Mouse (Mus musculus) heart, postnatal 0 days (tissue): ENCODE data around the gene Dennd6b. TPM values are rescaled to one million over a fixed set of nuclear protein-coding genes. Genes with fewer than 3 reads are reported as not detected.

Source experiments
- ATAC-seq: fragments of 200-750 bp; cut with Nextera tagmentation; 2 replicates; pipeline ENCODE4 v1.8.0; 2017; ENCODE audit warnings: low read depth, moderate number of reproducible peaks, moderate library complexity; ENCODE audit not compliant: insufficient read depth
- DNase-seq: peaks from one replicate; pipeline ENCODE4 v3.0.0-alpha.2; 2016; ENCODE audit warnings: low spot score
- H3K27ac ChIP-seq: fragments of 300-500 bp; sonication (generic); 2 replicates; pipeline ENCODE4 v1.5.1; 2014; ENCODE audit warnings: low read depth, mild to moderate bottlenecking
- H3K27me3 ChIP-seq: fragments of 300-500 bp; sonication (generic); 2 replicates; pipeline ENCODE4 v1.6.1; 2014; ENCODE audit warnings: low read length, mixed read lengths; ENCODE audit not compliant: control insufficient read depth, insufficient read depth
- H3K36me3 ChIP-seq: fragments of 300-500 bp; sonication (generic); replicated peaks from 2 replicates; pipeline ENCODE4 v1.6.1; 2014; ENCODE audit warnings: low read length, mixed read lengths; ENCODE audit not compliant: control insufficient read depth, insufficient read depth
- H3K4me1 ChIP-seq: fragments of 300-500 bp; sonication (generic); 2 replicates; pipeline ENCODE4 v1.6.1; 2014; ENCODE audit warnings: antibody characterized with exemption; ENCODE audit not compliant: control insufficient read depth, insufficient read depth
- H3K4me2 ChIP-seq: fragments of 300-500 bp; sonication (generic); 2 replicates; pipeline ENCODE4 v1.6.1; 2014; ENCODE audit warnings: low read depth, mild to moderate bottlenecking, low read length, moderate library complexity
- H3K4me3 ChIP-seq: fragments of 300-500 bp; sonication (generic); 2 replicates; pipeline ENCODE4 v1.5.1; 2014; ENCODE audit warnings: low read depth, low read length
- H3K9ac ChIP-seq: fragments of 300-500 bp; sonication (generic); replicated peaks from 2 replicates; pipeline ENCODE4 v1.6.1; 2014; ENCODE audit warnings: low read depth, low read length, mixed read lengths
- H3K9me3 ChIP-seq: fragments of 300-500 bp; sonication (generic); replicated peaks from 2 replicates; pipeline ENCODE4 v1.6.1; 2016; ENCODE audit warnings: low read length; ENCODE audit not compliant: control insufficient read depth
- CTCF ChIP-seq: IDR thresholded peaks from 2 replicates; pipeline ENCODE4 v1.5.1; 2016; ENCODE audit warnings: antibody characterized with exemption, control low read depth, low read depth
- EP300 ChIP-seq: IDR thresholded peaks from 2 replicates; pipeline ENCODE4 v1.6.1; 2016; ENCODE audit warnings: antibody characterized with exemption, low read depth
- WGBS: fragments of 180-500 bp; shearing (Covaris S2); extraction: QIAGEN DNeasy Blood & Tissue Kit; methylation state at CpG from one replicate; pipeline ENCODE4 v1.1.7; 2014; 5-methylcytosine and 5-hydroxymethylcytosine counted together
- polyA plus RNA-seq: library from polyadenylated mRNA; unstranded; fragments of >200 nt; fragmentation: Nextera tagmentation; extraction: Ambion mirVana; gene quantifications from 2 replicates; pipeline ENCODE4 v1.2.1, GENCODE M21; 2015
- total RNA-seq: library from RNA; depleted of rRNA; stranded (reverse); fragments of >200 nt; gene quantifications from 2 replicates; pipeline ENCODE4 v1.2.3, GENCODE M21; 2014; ENCODE audit warnings: low replicate concordance

Dennd6b gene
- total and polyA plus RNA-seq, 2 experiments from 2014 or later = 14.5 to 15.2 TPM

DNA sequence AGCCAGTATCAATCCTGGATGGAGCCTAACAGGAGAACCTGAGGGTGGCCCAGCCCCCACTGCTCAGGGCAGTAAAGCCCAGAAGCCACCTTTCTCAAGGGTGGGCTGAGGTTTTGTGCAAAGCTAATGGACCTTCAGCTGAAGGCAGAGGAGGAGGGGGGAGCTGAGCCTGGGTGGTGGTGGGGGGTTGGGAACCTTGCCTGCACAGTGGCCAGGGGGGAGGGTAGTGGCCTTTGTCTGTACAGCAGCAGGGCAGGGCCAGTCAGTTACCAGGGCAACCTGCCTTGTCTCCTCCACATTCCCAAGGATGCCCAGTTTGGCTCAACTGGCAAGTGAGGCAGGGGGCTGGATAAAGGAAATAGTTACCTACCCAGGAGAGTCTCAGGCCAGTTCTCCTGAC, 44.0 kb downstream of the Dennd6b start:
- no peaks in the 10 kb centered on the region for H3K9me3 ChIP-seq
- no peak overlapping the region for H3K27ac ChIP-seq
- H3K4me3 ChIP-seq = no peak overlapping the region
- H3K4me1 ChIP-seq = peaks cover 8% of the 10 kb centered on the region; the same call in 1 of the 2 replicates
- H3K36me3 ChIP-seq = peaks cover 35% of the 10 kb centered on the region
- DNase-seq (no peak), ATAC-seq (no peak)
- TF ChIP-seq CTCF = no peak
- TF ChIP-seq EP300 = no peak
- no peak overlapping the region for H3K9ac ChIP-seq
- H3K4me2 ChIP-seq = no peak overlapping the region
- peaks cover 25% of the 10 kb centered on the region for H3K27me3 ChIP-seq

DNA sequence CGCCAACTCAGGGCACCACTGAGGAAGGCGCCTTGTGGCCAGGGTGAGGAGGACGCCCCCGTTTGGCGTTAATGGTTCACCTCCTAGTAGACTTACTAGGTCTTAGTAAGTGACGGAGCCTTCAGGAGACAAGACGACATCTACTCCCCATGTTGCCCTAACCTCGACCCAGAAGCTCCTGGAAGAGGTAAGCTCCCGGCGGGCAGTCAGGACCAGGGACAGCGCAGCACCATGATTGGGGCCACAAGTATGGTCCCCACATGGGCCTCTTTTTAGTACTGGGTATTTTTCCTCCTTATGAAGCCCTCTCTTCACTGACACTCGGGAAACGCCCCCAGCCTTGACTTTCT, 46.3 kb downstream of the Dennd6b start:
- H3K9me3 ChIP-seq = no peaks in the 10 kb centered on the region
- no peak overlapping the region; the same call in 1 of the 2 replicates for H3K27ac ChIP-seq
- peaks cover 15% of the 10 kb centered on the region for H3K4me1 ChIP-seq
- TF ChIP-seq CTCF (no peak), EP300 (no peak)
- peaks cover 12% of the 10 kb centered on the region for H3K36me3 ChIP-seq
- H3K4me2 ChIP-seq = peak overlapping the region; percentile 93
- ATAC-seq (no peak), DNase-seq (no peak)
- peak overlapping the region; percentile 63 for H3K4me3 ChIP-seq
- no peak overlapping the region for H3K9ac ChIP-seq
- 7% methylated on average over 13 of the region's 13 CpGs for WGBS
- peaks cover 46% of the 10 kb centered on the region for H3K27me3 ChIP-seq

DNA sequence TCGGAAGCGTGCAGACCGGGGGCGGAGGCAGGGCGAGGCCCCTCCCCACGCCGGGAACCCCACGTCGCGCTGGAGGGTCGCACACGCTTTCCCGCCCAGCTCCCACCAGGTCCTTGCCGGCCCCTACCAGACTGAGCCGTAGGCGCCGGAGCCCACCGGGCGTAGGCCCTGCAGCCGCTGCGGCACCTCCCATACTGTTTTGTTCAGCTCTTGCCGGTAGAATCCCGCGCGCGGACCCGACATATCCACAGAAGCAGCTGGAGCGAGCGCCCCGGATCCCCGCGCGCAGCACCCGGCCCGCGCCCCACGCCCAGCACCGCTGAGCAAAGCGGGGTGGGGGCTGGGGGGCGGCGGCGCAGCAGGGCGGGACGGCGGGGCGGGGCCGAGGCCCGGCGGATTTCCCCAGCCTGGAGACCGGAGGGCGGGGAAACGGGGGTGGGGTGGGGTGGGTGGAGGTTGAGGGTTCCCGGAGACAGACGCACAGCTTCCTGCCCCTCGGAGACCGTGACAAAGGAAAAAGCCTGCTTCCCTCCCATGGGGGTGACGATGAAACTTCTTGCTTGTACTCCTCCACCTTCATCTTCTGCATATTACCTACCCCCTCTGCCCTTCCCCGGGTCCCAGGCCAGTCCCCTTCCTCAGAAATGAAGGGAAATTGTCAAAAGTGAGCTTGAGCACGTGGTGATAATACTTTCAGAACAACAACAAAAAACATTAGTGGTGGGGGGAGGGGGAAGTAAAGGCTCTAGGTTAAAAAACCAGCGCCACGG, 46.8 kb downstream of the Dennd6b start, which contains the start of gene Mapk11:
Gene Mapk11 (minus strand): TSS at position 358 of the 770 bp plus-strand sequence.
- Histone ChIP-seq H3K4me3 (peak within 1 kb of the TSS; percentile 63), H3K4me2 (peak within 1 kb of the TSS; percentile 93), H3K9me3 (no peaks in the 10 kb centered on the region), H3K4me1 (peaks cover 15% of the 10 kb centered on the region), H3K27ac (peak within 1 kb of the TSS; percentile 28; the same call in 1 of the 2 replicates), H3K9ac (peak within 1 kb of the TSS; percentile 54), H3K36me3 (peaks cover 7% of the 10 kb centered on the region), H3K27me3 (peaks cover 51% of the 10 kb centered on the region)
- DNase-seq = peak; percentile 55
- peak; percentile 45 for ATAC-seq
- WGBS = under 1% methylated on average over 60 of the region's 61 CpGs
- TF ChIP-seq CTCF (no peak), EP300 (no peak)

DNA sequence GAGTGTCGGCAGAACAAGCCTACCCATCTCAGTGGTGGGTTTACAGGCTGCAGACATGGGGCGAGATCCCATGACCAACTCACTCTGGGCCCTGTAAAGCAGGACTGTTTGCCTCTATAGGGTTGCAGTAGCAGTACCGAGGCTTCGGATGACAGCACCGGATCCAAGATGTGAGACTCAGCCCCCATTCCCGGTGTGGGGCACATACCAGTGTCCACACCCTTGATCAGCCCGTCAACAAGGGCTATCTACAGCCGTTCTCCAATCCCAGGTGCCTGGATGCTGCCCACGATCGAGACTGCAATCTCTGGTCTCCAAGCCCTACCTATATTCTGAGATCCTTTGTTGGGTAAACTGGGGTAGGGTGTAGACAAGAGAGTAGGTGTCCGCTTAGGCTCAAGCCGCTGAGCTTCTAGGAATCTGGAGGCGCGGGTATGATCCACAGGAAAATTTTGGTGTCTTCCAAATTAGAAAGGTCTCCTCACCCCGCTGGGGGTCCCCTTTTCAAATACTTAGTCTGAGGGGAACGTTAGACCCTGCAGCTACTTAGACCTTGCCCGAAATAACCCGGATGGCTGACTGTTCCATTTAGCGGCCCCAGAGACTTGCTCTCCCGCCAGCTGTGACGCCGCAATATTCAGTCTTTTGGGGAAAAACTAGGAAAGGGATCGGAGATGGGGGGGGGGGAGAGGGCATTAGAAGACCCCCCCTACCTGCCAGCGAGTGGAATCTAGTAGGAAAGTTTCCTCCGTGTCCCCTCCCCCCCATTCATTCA, 47.6 kb downstream of the Dennd6b start:
- WGBS = 6% methylated on average over 25 of the region's 25 CpGs
- DNase-seq = no peak
- TF ChIP-seq CTCF (no peak), EP300 (no peak)
- no peak for ATAC-seq
- Histone ChIP-seq H3K27me3 (peaks cover 51% of the 10 kb centered on the region), H3K9ac (peak overlapping the region; percentile 54), H3K4me2 (peak overlapping the region; percentile 93), H3K27ac (0 out of 2 replicates have a peak overlapping the region, but pooled peaks have one; percentile 28), H3K9me3 (no peaks in the 10 kb centered on the region), H3K4me1 (peaks cover 15% of the 10 kb centered on the region), H3K36me3 (no peaks in the 10 kb centered on the region), H3K4me3 (peak overlapping the region; percentile 63)

DNA sequence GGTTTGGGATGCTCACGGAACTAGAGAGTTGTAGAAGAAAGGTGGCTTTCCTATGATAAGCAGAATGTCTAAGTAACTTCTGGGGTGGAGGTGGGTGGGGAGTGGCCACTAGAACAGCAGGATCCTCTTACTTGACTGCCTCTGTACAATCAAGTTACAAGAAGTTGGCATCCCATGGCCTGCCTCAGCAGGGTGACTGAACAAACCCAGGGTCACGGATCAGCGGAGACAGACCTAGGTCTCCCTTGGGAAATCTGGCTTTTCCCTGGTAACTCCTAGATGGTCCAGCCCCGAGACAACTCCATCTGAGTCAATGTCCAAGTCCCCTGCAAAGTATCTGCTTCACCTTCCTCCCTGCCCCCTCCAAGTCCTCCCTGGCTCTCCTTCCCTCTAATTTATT, 48.4 kb downstream of the Dennd6b start:
- 64% methylated on average over 4 of the region's 4 CpGs for WGBS
- Histone ChIP-seq H3K9ac (no peak overlapping the region), H3K4me1 (peaks cover 15% of the 10 kb centered on the region), H3K36me3 (no peaks in the 10 kb centered on the region), H3K4me3 (no peak overlapping the region), H3K27me3 (peaks cover 51% of the 10 kb centered on the region), H3K9me3 (no peaks in the 10 kb centered on the region), H3K27ac (no peak overlapping the region), H3K4me2 (no peak overlapping the region)
- ATAC-seq (no peak), DNase-seq (no peak)
- TF ChIP-seq EP300 (no peak), CTCF (no peak)
